Mouse (Mus musculus) limb, embryonic 14.5 days (tissue): Measurements from ENCODE around the gene Nop53. TPM values are rescaled to one million over a fixed set of nuclear protein-coding genes. Genes with fewer than 3 reads are reported as not detected.
A peak's percentile ranks its signal among the peaks of the same experiment; 100 is the strongest.

Experiments
- ATAC-seq: fragments of 200-750 bp; cut with Nextera tagmentation; 2 replicates; pipeline ENCODE4 v1.8.0; 2017; ENCODE audit warnings: low read depth, moderate number of reproducible peaks, moderate TSS enrichment; ENCODE audit not compliant: low FRiP score
- DNase-seq: peaks from one replicate; pipeline ENCODE4 v3.0.0-alpha.2; 2015; ENCODE audit warnings: low spot score
- H3K27ac ChIP-seq: fragments of 300-500 bp; sonication (generic); replicated peaks from 2 replicates; pipeline ENCODE4 v1.5.1; 2014; ENCODE audit warnings: low read depth, mild to moderate bottlenecking, low read length, moderate library complexity, mixed read lengths
- H3K27me3 ChIP-seq: fragments of 300-500 bp; sonication (generic); 2 replicates; pipeline ENCODE4 v1.6.1; 2014; ENCODE audit warnings: low read length, mixed read lengths; ENCODE audit not compliant: control insufficient read depth, insufficient read depth
- H3K36me3 ChIP-seq: fragments of 300-500 bp; sonication (generic); 2 replicates; pipeline ENCODE4 v1.6.1; 2014; ENCODE audit warnings: mild to moderate bottlenecking, low read length, moderate library complexity, mixed read lengths; ENCODE audit not compliant: control insufficient read depth, insufficient read depth
- H3K4me1 ChIP-seq: fragments of 300-500 bp; sonication (generic); 2 replicates; pipeline ENCODE4 v1.6.1; 2014; ENCODE audit warnings: antibody characterized with exemption, low read length, mixed read lengths; ENCODE audit not compliant: control insufficient read depth, insufficient read depth
- H3K4me2 ChIP-seq: fragments of 300-500 bp; sonication (generic); replicated peaks from 2 replicates; pipeline ENCODE4 v1.6.1; 2014; ENCODE audit warnings: low read depth, mild to moderate bottlenecking, low read length, moderate library complexity; ENCODE audit not compliant: severe bottlenecking
- H3K4me3 ChIP-seq: fragments of 300-500 bp; sonication (generic); replicated peaks from 2 replicates; pipeline ENCODE4 v1.5.1; 2014; ENCODE audit warnings: low read length
- H3K9ac ChIP-seq: fragments of 300-500 bp; sonication (generic); 2 replicates; pipeline ENCODE4 v1.6.1; 2014; ENCODE audit warnings: mild to moderate bottlenecking, low read depth, low read length, moderate library complexity; ENCODE audit not compliant: severe bottlenecking
- H3K9me3 ChIP-seq: fragments of 300-500 bp; sonication (generic); 2 replicates; pipeline ENCODE4 v1.6.1; 2016; ENCODE audit warnings: low read length; ENCODE audit not compliant: control insufficient read depth
- POLR2A ChIP-seq: fragments of 200-500 bp; IDR thresholded peaks from 2 replicates; pipeline ENCODE4 v1.8.0; 2012; ENCODE audit warnings: inconsistent platforms, mild to moderate bottlenecking, moderate library complexity, borderline replicate concordance; ENCODE audit not compliant: insufficient read depth, insufficient read length; ENCODE audit errors: extremely low read depth
- WGBS: fragments of 180-500 bp; shearing (Covaris S2); extraction: QIAGEN DNeasy Blood & Tissue Kit; methylation state at CpG from one replicate; pipeline ENCODE4 v1.1.7; 2014; 5-methylcytosine and 5-hydroxymethylcytosine counted together
- polyA plus RNA-seq, 2 experiments: library from polyadenylated mRNA; depleted of rRNA in 1 of 2; stranded (reverse) in 1 of 2; unstranded in 1 of 2; fragments of >200 nt; fragmentation: Nextera tagmentation in 1 of 2; extraction: Ambion mirVana in 1 of 2; gene quantifications; 2 replicates each; pipeline versions ENCODE4 v1.2.1 to v1.2.3; 2012 to 2014

Nop53 gene
- polyA plus RNA-seq (2012; rRNA removed) = 176 and 181 TPM in 2 replicates
- polyA plus RNA-seq (2014; fragmentation: Nextera tagmentation; extraction: Ambion mirVana) = 192 and 210 TPM in 2 replicates

GRCm38 (mm10) chr7:15945721-15946536 lies at the start of gene Nop53:
Gene Nop53 (minus strand): TSS chr7:15946074.
- Histone ChIP-seq H3K9me3 (no peaks in the 10 kb centered on the region), H3K9ac (peak within 1 kb of the TSS; percentile 71), H3K4me2 (peak within 1 kb of the TSS; percentile 90), H3K36me3 (peaks cover 47% of the 10 kb centered on the region), H3K27ac (peak within 1 kb of the TSS; percentile 90), H3K4me3 (peak within 1 kb of the TSS; percentile 77), H3K4me1 (peaks cover 16% of the 10 kb centered on the region), H3K27me3 (no peaks in the 10 kb centered on the region)
- peak; percentile 97 for DNase-seq
- WGBS = 2% methylated on average over 59 of the region's 59 CpGs
- peak; percentile 94 for ATAC-seq
- TF ChIP-seq POLR2A = peak; percentile 35; the same call in 1 of the 2 replicates

- Histone ChIP-seq H3K27me3 (no peaks in the 10 kb centered on the region), H3K4me2 (no peak overlapping the region), H3K4me3 (no peak overlapping the region), H3K27ac (no peak overlapping the region), H3K9me3 (no peaks in the 10 kb centered on the region), H3K9ac (no peak overlapping the region), H3K4me1 (no peaks in the 10 kb centered on the region), H3K36me3 (peaks cover 74% of the 10 kb centered on the region)
- WGBS = 94% methylated on average over 4 of the region's 4 CpGs
- ATAC-seq (no peak), DNase-seq (no peak)
- no peak for TF ChIP-seq POLR2A
These were observed 47.9 kb upstream of the Nop53 start for GRCm38 (mm10) chr7:15993789-15994188.

- no peaks in the 10 kb centered on the region for H3K9me3 ChIP-seq
- 67% methylated on average over 3 of the region's 3 CpGs for WGBS
- H3K9ac ChIP-seq = no peak overlapping the region
- no peak for TF ChIP-seq POLR2A
- no peak for ATAC-seq
- no peak overlapping the region for H3K27ac ChIP-seq
- H3K27me3 ChIP-seq = no peaks in the 10 kb centered on the region
- no peak overlapping the region for H3K4me2 ChIP-seq
- no peaks in the 10 kb centered on the region for H3K4me1 ChIP-seq
- H3K36me3 ChIP-seq = peaks cover 80% of the 10 kb centered on the region
- DNase-seq = no peak
- no peak overlapping the region for H3K4me3 ChIP-seq
These were observed 47.3 kb upstream of the Nop53 start for GRCm38 (mm10) chr7:15993152-15993551.

- DNase-seq = no peak
- 91% methylated on average over 3 of the region's 3 CpGs for WGBS
These were observed 45.9 kb upstream of the Nop53 start for GRCm38 (mm10) chr7:15991764-15992163.

GRCm38 (mm10) chr7:15987661-15988356 lies 41.9 kb upstream of the Nop53 start:
- peaks cover 71% of the 10 kb centered on the region for H3K36me3 ChIP-seq
- ATAC-seq = no peak
- H3K9ac ChIP-seq = no peak overlapping the region
- H3K4me1 ChIP-seq = no peaks in the 10 kb centered on the region
- H3K4me3 ChIP-seq = no peak overlapping the region
- TF ChIP-seq POLR2A = no peak
- 93% methylated on average over 13 of the region's 16 CpGs for WGBS
- H3K27ac ChIP-seq = no peak overlapping the region
- DNase-seq = no peak
- no peaks in the 10 kb centered on the region for H3K27me3 ChIP-seq
- no peaks in the 10 kb centered on the region for H3K9me3 ChIP-seq
- H3K4me2 ChIP-seq = no peak overlapping the region

More at GRCm38 (mm10) chr7:15991764-15992163, 45.9 kb upstream of the Nop53 start:
- H3K4me3 ChIP-seq = no peak overlapping the region
- H3K36me3 ChIP-seq = peaks cover 80% of the 10 kb centered on the region
- no peak for TF ChIP-seq POLR2A
- H3K4me2 ChIP-seq = no peak overlapping the region
- no peaks in the 10 kb centered on the region for H3K27me3 ChIP-seq
- H3K4me1 ChIP-seq = no peaks in the 10 kb centered on the region
- no peak overlapping the region for H3K27ac ChIP-seq
- H3K9ac ChIP-seq = no peak overlapping the region
- no peak for ATAC-seq
- no peaks in the 10 kb centered on the region for H3K9me3 ChIP-seq
